Mouse (Mus musculus) kidney, embryonic 16.5 days (tissue): ENCODE data around the gene Aff1. TPM values are rescaled to one million over a fixed set of nuclear protein-coding genes. Genes with fewer than 3 reads are reported as not detected.

Experiments used
- ATAC-seq: fragments of 200-750 bp; cut with Nextera tagmentation; 2 replicates; pipeline ENCODE4 v1.8.0; 2017; ENCODE audit warnings: moderate TSS enrichment; ENCODE audit not compliant: low FRiP score, low TSS enrichment
- H3K27ac ChIP-seq: fragments of 300-500 bp; sonication (generic); 2 replicates; pipeline ENCODE4 v1.5.1; 2014; ENCODE audit warnings: low read length
- H3K27me3 ChIP-seq: fragments of 300-500 bp; sonication (generic); 2 replicates; pipeline ENCODE4 v1.6.1; 2014; ENCODE audit warnings: low read length, control low read depth, mixed read lengths; ENCODE audit not compliant: insufficient read depth
- H3K36me3 ChIP-seq: fragments of 300-500 bp; sonication (generic); 2 replicates; pipeline ENCODE4 v1.6.1; 2014; ENCODE audit warnings: low read length, control low read depth, mixed read lengths; ENCODE audit not compliant: insufficient read depth
- H3K4me1 ChIP-seq: fragments of 300-500 bp; sonication (generic); 2 replicates; pipeline ENCODE4 v1.6.1; 2014; ENCODE audit warnings: low read length, control low read depth, mixed read lengths; ENCODE audit not compliant: insufficient read depth
- H3K4me2 ChIP-seq: fragments of 300-500 bp; sonication (generic); replicated peaks from 2 replicates; pipeline ENCODE4 v1.6.1; 2014; ENCODE audit warnings: low read depth, low read length
- H3K4me3 ChIP-seq: fragments of 300-500 bp; sonication (generic); 2 replicates; pipeline ENCODE4 v1.5.1; 2014; ENCODE audit warnings: mild to moderate bottlenecking, low read length
- H3K9ac ChIP-seq: fragments of 300-500 bp; sonication (generic); replicated peaks from 2 replicates; pipeline ENCODE4 v1.6.1; 2014; ENCODE audit warnings: low read length
- H3K9me3 ChIP-seq: fragments of 300-500 bp; sonication (generic); 2 replicates; pipeline ENCODE4 v1.6.1; 2016; ENCODE audit warnings: low read length, control low read depth
- WGBS: fragments of 180-500 bp; shearing (Covaris S2); extraction: QIAGEN DNeasy Blood & Tissue Kit; methylation state at CpG from one replicate; pipeline ENCODE4 v1.1.7; 2014; 5-methylcytosine and 5-hydroxymethylcytosine counted together
- polyA plus RNA-seq: library from polyadenylated mRNA; unstranded; fragments of >200 nt; fragmentation: Nextera tagmentation; extraction: Ambion mirVana; gene quantifications from 2 replicates; pipeline ENCODE4 v1.2.1, GENCODE M21; 2015

The Aff1 gene
- polyA plus RNA-seq, 1 experiment from 2014 or later: 13.2 TPM

- no peak overlapping the region for H3K9ac ChIP-seq
- H3K4me1 ChIP-seq: peaks cover 14% of the 10 kb centered on the region; the same call in 1 of the 2 replicates
- H3K27me3 ChIP-seq: no peaks in the 10 kb centered on the region
- ATAC-seq: no peak
- H3K27ac ChIP-seq: no peak overlapping the region
- no peaks in the 10 kb centered on the region for H3K36me3 ChIP-seq
- no peak overlapping the region for H3K4me3 ChIP-seq
- H3K9me3 ChIP-seq: no peaks in the 10 kb centered on the region
- H3K4me2 ChIP-seq: no peak overlapping the region
- WGBS: 6% methylated on average over 3 of the region's 3 CpGs
Measured at GRCm38 (mm10) chr5:103730727-103731126, 38.6 kb downstream of the Aff1 start.

DNA sequence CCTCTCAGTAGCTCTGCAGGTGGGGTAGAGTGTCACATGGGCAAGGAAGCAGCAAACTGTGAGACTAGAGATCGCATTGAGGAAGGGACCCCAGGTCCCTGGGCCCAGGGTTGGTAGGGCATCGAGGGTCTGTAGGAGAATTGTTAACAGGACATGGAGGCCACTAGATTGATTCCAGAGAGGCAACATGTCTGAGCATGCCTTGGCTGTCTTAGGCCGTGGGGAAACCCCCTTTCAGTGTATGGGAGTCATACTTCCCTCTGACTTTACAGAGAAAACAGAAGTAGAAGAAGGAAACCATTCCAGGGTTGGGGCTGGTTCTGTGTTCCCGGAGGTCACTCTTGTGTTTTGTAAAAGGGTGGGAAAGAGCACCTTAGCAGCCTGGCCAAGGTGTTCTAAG, 40.4 kb downstream of the Aff1 start:
- WGBS: 87% methylated on average over 4 of the region's 4 CpGs
- no peaks in the 10 kb centered on the region for H3K27me3 ChIP-seq
- no peaks in the 10 kb centered on the region for H3K36me3 ChIP-seq
- H3K4me3 ChIP-seq: no peak overlapping the region
- no peak overlapping the region for H3K4me2 ChIP-seq
- H3K9ac ChIP-seq: no peak overlapping the region
- peaks cover 20% of the 10 kb centered on the region for H3K4me1 ChIP-seq
- ATAC-seq: no peak
- H3K9me3 ChIP-seq: no peaks in the 10 kb centered on the region
- H3K27ac ChIP-seq: no peak overlapping the region

DNA sequence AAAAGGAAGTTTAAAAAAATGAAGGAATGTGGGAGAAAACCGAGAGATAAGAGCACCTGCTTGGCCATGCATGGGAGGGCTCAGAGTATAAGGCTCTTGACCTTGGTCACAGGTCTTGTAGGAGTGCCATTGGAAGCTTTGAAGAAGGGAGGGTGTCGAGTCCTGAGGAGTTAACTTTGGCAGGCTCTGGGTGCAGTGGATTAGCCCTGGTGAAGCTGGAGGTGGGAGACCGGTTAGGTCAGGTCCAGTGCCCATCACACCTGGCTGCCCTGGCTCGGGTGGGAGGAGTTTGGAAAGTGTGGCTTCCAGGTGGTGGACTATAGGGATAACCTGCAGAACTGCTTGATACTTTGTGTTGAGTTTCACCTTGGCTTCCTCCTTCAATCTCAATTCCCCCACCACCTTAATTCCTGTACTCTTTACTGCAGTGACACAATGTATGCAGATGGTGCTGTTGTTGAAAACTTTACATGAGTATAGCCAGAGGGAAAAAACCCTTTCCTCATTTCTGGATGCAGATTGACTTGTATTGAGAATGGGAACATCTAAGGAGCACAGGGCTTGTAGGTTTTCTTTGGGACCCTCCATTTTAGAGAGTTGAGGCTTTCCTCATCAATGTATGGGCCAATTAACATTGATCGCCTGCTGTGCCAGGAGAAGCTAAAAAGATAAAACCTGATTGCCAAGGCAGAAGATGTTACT, 43.4 kb downstream of the Aff1 start:
- H3K36me3 ChIP-seq: no peaks in the 10 kb centered on the region
- no peak overlapping the region for H3K4me2 ChIP-seq
- H3K27me3 ChIP-seq: no peaks in the 10 kb centered on the region
- peak overlapping the region; percentile 85 for H3K27ac ChIP-seq
- no peak overlapping the region for H3K4me3 ChIP-seq
- H3K9ac ChIP-seq: no peak overlapping the region
- peak; percentile 75 for ATAC-seq
- H3K4me1 ChIP-seq: peaks cover 21% of the 10 kb centered on the region
- no peaks in the 10 kb centered on the region for H3K9me3 ChIP-seq
- 41% methylated on average over 5 of the region's 5 CpGs for WGBS

GRCm38 (mm10) chr5:103736553-103737207, 44.5 kb downstream of the Aff1 start:
- no peak overlapping the region for H3K27ac ChIP-seq
- no peak overlapping the region for H3K4me2 ChIP-seq
- no peak for ATAC-seq
- peaks cover 17% of the 10 kb centered on the region for H3K4me1 ChIP-seq
- H3K27me3 ChIP-seq: no peaks in the 10 kb centered on the region
- 67% methylated on average over 6 of the region's 6 CpGs for WGBS
- H3K4me3 ChIP-seq: no peak overlapping the region
- H3K36me3 ChIP-seq: no peaks in the 10 kb centered on the region
- H3K9ac ChIP-seq: no peak overlapping the region
- no peaks in the 10 kb centered on the region for H3K9me3 ChIP-seq

DNA sequence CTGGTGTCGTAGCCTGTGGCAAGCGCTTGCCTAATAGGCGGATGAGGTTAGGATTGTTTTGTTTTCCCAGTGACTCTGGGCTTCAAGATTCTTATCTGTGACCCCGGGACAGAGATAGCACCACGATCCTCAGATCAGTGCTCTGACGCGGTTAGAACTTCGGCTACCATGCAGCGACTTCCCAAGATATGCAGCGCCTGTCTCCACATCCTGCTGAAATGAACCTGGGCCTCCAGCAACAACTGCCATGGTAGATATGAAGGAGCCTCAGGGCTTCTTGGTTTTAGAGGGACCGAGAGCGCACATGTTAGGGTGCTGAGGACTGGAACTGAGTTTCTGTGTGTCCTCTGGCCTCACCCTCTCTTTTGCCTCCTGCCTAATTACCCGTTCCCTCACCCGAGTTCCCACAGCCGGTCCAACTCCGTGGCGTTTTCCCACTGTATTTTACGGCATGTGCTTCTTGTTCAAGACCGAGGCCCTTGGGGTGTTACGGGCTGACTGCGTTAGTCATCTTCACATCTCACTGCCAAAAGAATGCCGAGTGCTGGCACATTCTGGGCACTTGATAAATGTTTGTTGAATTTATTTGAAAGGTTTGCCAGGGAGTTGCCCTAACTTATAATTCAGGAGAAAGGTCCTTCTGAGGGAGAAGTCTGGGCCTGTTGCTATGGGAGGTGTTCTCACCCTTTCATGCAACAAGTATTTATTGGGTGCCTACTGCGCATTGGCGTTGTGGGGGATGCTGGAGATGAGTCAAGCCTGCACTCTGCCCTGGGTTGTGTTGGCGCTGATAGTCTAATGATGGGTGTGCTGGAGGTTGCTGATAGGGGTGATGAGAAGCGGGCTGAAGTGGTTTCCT, 45.3 kb downstream of the Aff1 start:
- H3K4me2 ChIP-seq: no peak overlapping the region
- no peak for ATAC-seq
- peak overlapping the region; percentile 34; the same call in 1 of the 2 replicates for H3K27ac ChIP-seq

DNA sequence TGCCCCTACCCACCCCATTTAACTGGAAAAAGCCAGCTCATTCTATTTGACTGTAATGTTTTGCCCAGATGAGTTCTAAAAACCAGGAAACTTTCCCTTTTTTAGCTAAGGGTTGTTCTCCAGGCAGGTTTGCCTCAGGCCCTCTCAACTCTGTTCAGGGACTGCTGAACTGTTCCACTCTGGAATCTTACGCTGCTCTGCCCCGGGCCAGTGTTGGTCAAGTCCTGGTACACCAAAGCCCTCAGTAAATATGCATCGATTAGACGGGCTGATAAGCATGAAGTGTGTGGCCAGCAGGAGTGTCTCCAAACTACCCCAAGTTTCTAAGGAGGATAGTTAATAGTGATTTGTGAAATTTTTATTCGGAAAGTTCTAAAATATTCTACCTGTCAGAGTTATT, 46.3 kb downstream of the Aff1 start:
- no peak overlapping the region for H3K4me3 ChIP-seq
- peak overlapping the region; percentile 34; the same call in 1 of the 2 replicates for H3K27ac ChIP-seq
- 74% methylated on average over 5 of the region's 5 CpGs for WGBS
- H3K9ac ChIP-seq: no peak overlapping the region
- no peak overlapping the region for H3K4me2 ChIP-seq
- H3K36me3 ChIP-seq: no peaks in the 10 kb centered on the region
- H3K4me1 ChIP-seq: peaks cover 17% of the 10 kb centered on the region
- H3K27me3 ChIP-seq: no peaks in the 10 kb centered on the region
- no peak for ATAC-seq
- no peaks in the 10 kb centered on the region for H3K9me3 ChIP-seq

More for the DNA sequence above, 45.3 kb downstream of the Aff1 start:
- no peaks in the 10 kb centered on the region for H3K9me3 ChIP-seq
- H3K9ac ChIP-seq: no peak overlapping the region; the same call in 1 of the 2 replicates
- no peak overlapping the region for H3K4me3 ChIP-seq
- WGBS: 47% methylated on average over 26 of the region's 26 CpGs
- H3K4me1 ChIP-seq: peaks cover 17% of the 10 kb centered on the region
- no peaks in the 10 kb centered on the region for H3K36me3 ChIP-seq
- no peaks in the 10 kb centered on the region for H3K27me3 ChIP-seq

DNA sequence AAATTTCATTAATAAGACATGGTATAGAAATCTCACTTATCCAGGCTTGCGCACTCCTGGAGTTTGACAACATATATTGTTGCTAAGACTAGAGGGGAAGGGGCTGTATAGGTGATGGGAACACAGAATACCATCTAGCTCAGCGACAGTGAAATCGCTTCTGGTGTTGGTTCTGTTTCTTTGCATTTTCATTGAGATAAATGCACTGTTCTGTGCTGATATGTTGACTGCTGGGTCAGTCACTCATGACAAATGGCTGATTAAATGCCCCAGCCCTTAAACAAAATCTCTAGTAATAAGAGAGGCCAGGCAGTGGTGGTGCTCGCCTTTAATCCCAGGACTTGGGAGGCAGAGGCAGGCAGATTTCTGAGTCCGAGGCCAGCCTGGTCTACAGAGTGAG, 47.0 kb downstream of the Aff1 start:
- H3K4me3 ChIP-seq: no peak overlapping the region
- H3K36me3 ChIP-seq: no peaks in the 10 kb centered on the region
- H3K27ac ChIP-seq: no peak overlapping the region
- H3K9ac ChIP-seq: no peak overlapping the region
- no peak overlapping the region for H3K4me2 ChIP-seq
- ATAC-seq: no peak
- peaks cover 17% of the 10 kb centered on the region for H3K4me1 ChIP-seq
- 85% methylated on average over 5 of the region's 5 CpGs for WGBS
- H3K9me3 ChIP-seq: no peaks in the 10 kb centered on the region
- no peaks in the 10 kb centered on the region for H3K27me3 ChIP-seq

- no peaks in the 10 kb centered on the region for H3K36me3 ChIP-seq
- H3K27me3 ChIP-seq: no peaks in the 10 kb centered on the region
- no peak overlapping the region for H3K9ac ChIP-seq
- WGBS: 46% methylated on average over 5 of the region's 5 CpGs
- H3K9me3 ChIP-seq: no peaks in the 10 kb centered on the region
- no peak overlapping the region for H3K4me2 ChIP-seq
- no peak overlapping the region for H3K4me3 ChIP-seq
- H3K4me1 ChIP-seq: peaks cover 12% of the 10 kb centered on the region
- no peak overlapping the region for H3K27ac ChIP-seq
- 0 out of 2 replicates have a peak, but pooled peaks have one; percentile 11 for ATAC-seq
Measured at GRCm38 (mm10) chr5:103740093-103740902, 48.1 kb downstream of the Aff1 start.

- Histone ChIP-seq H3K9ac (no peak overlapping the region), H3K4me3 (no peak overlapping the region), H3K36me3 (no peaks in the 10 kb centered on the region), H3K4me1 (peaks cover 10% of the 10 kb centered on the region), H3K27me3 (no peaks in the 10 kb centered on the region), H3K27ac (no peak overlapping the region), H3K9me3 (no peaks in the 10 kb centered on the region), H3K4me2 (no peak overlapping the region)
- ATAC-seq: no peak
- WGBS: 77% methylated on average over 1 of the region's 1 CpGs
Measured at GRCm38 (mm10) chr5:103740903-103741246, 48.7 kb downstream of the Aff1 start.
